Mouse (Mus musculus) embryonic facial prominence, embryonic 15.5 days (tissue): ENCODE data around the gene Irf9. TPM values are rescaled to one million over a fixed set of nuclear protein-coding genes. Genes with fewer than 3 reads are reported as not detected.
A peak's percentile ranks its signal among the peaks of the same experiment; 100 is the strongest.

Source experiments
- ATAC-seq: fragments of 200-750 bp; cut with Nextera tagmentation; 2 replicates; pipeline ENCODE4 v1.8.0; 2017; ENCODE audit warnings: low read depth, moderate TSS enrichment; ENCODE audit not compliant: insufficient number of reproducible peaks, low FRiP score, low TSS enrichment
- H3K27ac ChIP-seq: fragments of 300-500 bp; sonication (generic); replicated peaks from 2 replicates; pipeline ENCODE4 v1.5.1; 2015; ENCODE audit warnings: mild to moderate bottlenecking, inconsistent platforms
- H3K27me3 ChIP-seq: fragments of 300-500 bp; sonication (generic); 2 replicates; pipeline ENCODE4 v1.6.1; 2015; ENCODE audit warnings: inconsistent platforms
- H3K36me3 ChIP-seq: fragments of 300-500 bp; sonication (generic); 2 replicates; pipeline ENCODE4 v1.6.1; 2015; ENCODE audit warnings: mild to moderate bottlenecking, inconsistent platforms
- H3K4me1 ChIP-seq: fragments of 300-500 bp; sonication (generic); 2 replicates; pipeline ENCODE4 v1.6.1; 2015; ENCODE audit warnings: inconsistent platforms
- H3K4me2 ChIP-seq: fragments of 300-500 bp; sonication (generic); replicated peaks from 2 replicates; pipeline ENCODE4 v1.6.1; 2015; ENCODE audit warnings: mild to moderate bottlenecking, inconsistent platforms
- H3K4me3 ChIP-seq: fragments of 300-500 bp; sonication (generic); replicated peaks from 2 replicates; pipeline ENCODE4 v1.5.1; 2015; ENCODE audit warnings: mild to moderate bottlenecking, inconsistent platforms
- H3K9ac ChIP-seq: fragments of 300-500 bp; sonication (generic); 2 replicates; pipeline ENCODE4 v1.6.1; 2015; ENCODE audit warnings: inconsistent platforms
- H3K9me3 ChIP-seq: fragments of 300-500 bp; sonication (generic); replicated peaks from 2 replicates; pipeline ENCODE4 v1.6.1; 2016; ENCODE audit warnings: inconsistent platforms
- WGBS: fragments of 180-500 bp; shearing (Covaris S2); methylation state at CpG from one replicate; pipeline ENCODE4 v1.1.7; 2015; 5-methylcytosine and 5-hydroxymethylcytosine counted together
- polyA plus RNA-seq: library from polyadenylated mRNA; unstranded; fragments of >200 nt; fragmentation: Nextera tagmentation; extraction: Ambion mirVana; gene quantifications from 2 replicates; pipeline ENCODE4 v1.2.1, GENCODE M21; 2015

Gene Irf9
- polyA plus RNA-seq, 1 experiment from 2014 or later, result 17.3 TPM

DNA sequence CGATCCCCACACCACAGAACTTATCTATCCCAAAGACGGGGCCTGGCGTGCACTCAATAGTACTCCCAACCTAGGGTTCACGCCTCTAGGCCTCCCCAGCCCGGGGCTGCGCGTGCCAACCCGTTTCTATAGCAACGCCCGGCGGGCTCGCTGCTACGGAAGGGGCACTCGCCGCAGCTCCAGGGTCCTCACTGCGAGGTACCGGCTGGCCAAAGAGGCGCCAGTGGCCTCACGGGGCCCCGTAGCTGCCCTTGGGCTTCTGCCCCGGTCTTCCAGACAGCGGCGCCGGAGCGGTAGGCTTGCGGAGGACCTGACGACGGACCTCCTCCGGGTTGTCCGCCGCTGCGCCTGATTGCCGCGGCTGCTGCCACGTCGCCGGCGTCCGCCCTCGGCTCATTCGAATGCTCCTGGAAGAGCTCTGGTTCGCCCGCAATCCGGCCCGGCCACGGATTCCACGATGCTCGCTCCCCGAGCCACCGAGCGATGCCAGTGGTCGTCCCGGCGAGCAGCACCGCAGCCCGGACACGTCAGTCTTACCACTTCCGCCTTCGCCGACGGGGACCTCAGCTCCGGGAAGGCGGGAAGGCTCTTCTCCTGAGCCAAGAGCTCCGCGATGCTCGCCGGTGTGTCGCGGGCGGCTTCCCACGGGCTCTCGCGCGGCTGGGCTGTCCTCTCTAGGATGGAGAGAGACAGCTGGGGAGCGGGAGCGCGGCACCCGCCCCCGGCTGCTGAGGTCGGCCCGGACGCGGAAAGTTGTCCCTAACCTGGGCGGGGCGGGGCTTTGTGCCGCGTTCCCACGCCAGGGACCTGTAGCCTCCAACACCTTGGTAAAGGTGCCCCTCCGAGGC, 39.9 kb downstream of the Irf9 start, which contains the start of gene Tm9sf1:
TSS of gene Tm9sf1 (minus strand) at position 747 of the 848 bp plus-strand sequence.
- Histone ChIP-seq H3K4me2 (peak within 1 kb of the TSS; percentile 54), H3K9ac (peak within 1 kb of the TSS; percentile 91), H3K36me3 (peaks cover 37% of the 10 kb centered on the region), H3K4me1 (peaks cover 21% of the 10 kb centered on the region), H3K27me3 (no peaks in the 10 kb centered on the region), H3K4me3 (peak within 1 kb of the TSS; percentile 92), H3K9me3 (no peaks in the 10 kb centered on the region), H3K27ac (peak within 1 kb of the TSS; percentile 90)
- peak; percentile 88 for ATAC-seq
- under 1% methylated on average over 88 of the region's 89 CpGs for WGBS

DNA sequence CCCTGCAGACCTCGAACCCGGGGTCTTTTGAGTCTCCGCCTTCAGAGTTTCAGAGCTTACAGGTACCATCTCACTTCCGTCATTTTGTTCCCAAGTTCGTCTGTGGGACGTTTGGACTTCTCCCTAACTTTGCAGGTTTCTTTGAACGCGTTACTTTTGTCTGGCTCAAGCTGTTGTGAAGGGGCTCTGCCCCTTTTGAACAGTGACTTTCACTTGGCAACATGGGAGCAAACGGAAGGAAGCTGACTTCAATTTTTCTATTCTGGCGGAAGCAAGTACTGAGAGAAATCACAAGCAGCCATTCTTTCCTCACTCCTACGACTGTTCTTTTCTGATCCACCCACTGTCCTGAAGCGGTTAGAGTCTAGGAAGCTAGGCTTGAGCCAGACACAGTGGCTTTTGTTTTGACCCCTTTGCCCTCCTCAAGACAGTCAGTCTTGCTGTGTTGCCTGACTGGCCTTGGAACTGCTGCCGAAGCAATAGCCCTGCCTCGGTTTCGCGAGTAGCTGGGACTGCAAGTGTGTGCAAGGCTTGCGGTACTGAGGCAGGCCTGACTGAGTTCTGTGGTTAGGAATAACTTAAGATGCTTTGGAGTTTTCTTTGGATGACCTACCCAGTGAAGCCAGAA, 41.0 kb downstream of the Irf9 start:
- H3K9me3 ChIP-seq, result no peaks in the 10 kb centered on the region
- peak overlapping the region; percentile 90 for H3K27ac ChIP-seq
- peak overlapping the region; percentile 54 for H3K4me2 ChIP-seq
- ATAC-seq, result no peak
- no peaks in the 10 kb centered on the region for H3K27me3 ChIP-seq
- H3K36me3 ChIP-seq, result peaks cover 27% of the 10 kb centered on the region
- peaks cover 21% of the 10 kb centered on the region for H3K4me1 ChIP-seq
- WGBS, result 14% methylated on average over 17 of the region's 17 CpGs
- H3K4me3 ChIP-seq, result peak overlapping the region; percentile 92
- H3K9ac ChIP-seq, result peak overlapping the region; percentile 91

GRCm38 (mm10) chr14:55649884-55650283, 46.5 kb downstream of the Irf9 start, which contains the start of gene Tssk4:
Gene Tssk4, plus strand, starts transcription at chr14:55650184.
- Histone ChIP-seq H3K4me3 (no peak within 1 kb of the TSS), H3K27ac (no peak within 1 kb of the TSS), H3K9me3 (no peaks in the 10 kb centered on the region), H3K36me3 (peaks cover 7% of the 10 kb centered on the region; the same call in 1 of the 2 replicates), H3K4me2 (no peak within 1 kb of the TSS), H3K9ac (no peak within 1 kb of the TSS), H3K27me3 (no peaks in the 10 kb centered on the region), H3K4me1 (peaks cover 9% of the 10 kb centered on the region)
- WGBS, result 94% methylated on average over 2 of the region's 2 CpGs
- no peak for ATAC-seq

DNA sequence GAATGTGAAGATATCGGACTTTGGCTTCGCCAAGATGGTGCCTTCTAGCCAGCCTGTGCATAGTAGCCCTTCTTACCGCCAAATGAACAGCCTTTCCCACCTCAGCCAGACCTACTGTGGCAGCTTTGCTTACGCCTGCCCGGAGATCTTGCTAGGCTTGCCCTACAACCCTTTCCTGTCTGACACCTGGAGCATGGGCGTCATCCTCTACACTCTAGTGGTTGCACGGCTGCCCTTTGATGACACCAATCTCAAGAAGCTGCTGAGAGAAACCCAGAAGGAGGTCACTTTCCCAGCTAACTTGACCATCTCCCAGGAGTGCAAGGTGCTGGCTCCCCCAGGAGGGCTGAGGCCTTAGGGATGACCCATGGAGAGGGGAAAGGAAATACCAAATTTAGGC, 48.2 kb downstream of the Irf9 start:
- no peak overlapping the region for H3K9ac ChIP-seq
- H3K4me1 ChIP-seq, result peaks cover 4% of the 10 kb centered on the region; the same call in 1 of the 2 replicates
- H3K4me2 ChIP-seq, result no peak overlapping the region
- H3K36me3 ChIP-seq, result 0 out of 2 replicates have a peak, but pooled peaks cover 4% of the 10 kb centered on the region
- no peak overlapping the region for H3K27ac ChIP-seq
- WGBS, result 84% methylated on average over 7 of the region's 7 CpGs
- no peaks in the 10 kb centered on the region for H3K27me3 ChIP-seq
- no peak overlapping the region for H3K4me3 ChIP-seq
- H3K9me3 ChIP-seq, result no peaks in the 10 kb centered on the region
- ATAC-seq, result no peak

DNA sequence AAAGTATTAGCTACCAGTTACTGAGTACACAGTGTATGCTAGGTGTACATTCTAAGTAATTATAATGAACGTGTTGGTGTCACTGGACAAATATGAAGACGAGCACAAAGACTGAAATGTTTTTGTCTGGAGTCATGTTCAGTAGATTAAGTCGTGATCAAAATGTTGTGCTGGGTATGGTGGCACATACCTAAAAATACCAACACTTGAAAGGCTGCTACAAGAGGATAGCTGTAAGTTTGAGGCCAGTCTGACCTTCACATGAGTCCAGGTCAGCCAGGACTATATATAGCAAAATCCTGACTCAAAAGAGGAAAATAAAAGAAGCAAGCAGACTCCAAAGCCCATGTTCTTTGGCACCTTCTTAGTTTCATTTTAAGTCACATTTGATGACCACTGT, 53.6 kb downstream of the Irf9 start:
- WGBS, result 88% methylated on average over 3 of the region's 3 CpGs
- no peak for ATAC-seq
- Histone ChIP-seq H3K9ac (no peak overlapping the region), H3K27me3 (no peaks in the 10 kb centered on the region), H3K4me1 (peaks cover 13% of the 10 kb centered on the region), H3K4me3 (no peak overlapping the region), H3K27ac (no peak overlapping the region), H3K9me3 (no peaks in the 10 kb centered on the region), H3K4me2 (no peak overlapping the region), H3K36me3 (peaks cover 21% of the 10 kb centered on the region)

GRCm38 (mm10) chr14:55658011-55658410, 54.6 kb downstream of the Irf9 start:
- Histone ChIP-seq H3K9ac (no peak overlapping the region), H3K9me3 (no peaks in the 10 kb centered on the region), H3K27ac (no peak overlapping the region), H3K4me2 (no peak overlapping the region), H3K4me3 (no peak overlapping the region), H3K27me3 (no peaks in the 10 kb centered on the region), H3K4me1 (peaks cover 13% of the 10 kb centered on the region), H3K36me3 (peaks cover 27% of the 10 kb centered on the region)
- WGBS, result 90% methylated on average over 5 of the region's 5 CpGs
- no peak for ATAC-seq

Other genes with a start within 250 kb of the Irf9 start
- 81.2 and 83.4 TPM in 2 replicates for gene Dhrs4, start 124.8 kb upstream of the Irf9 start, polyA plus RNA-seq
- gene Carmil3, start 112.9 kb upstream of the Irf9 start, polyA plus RNA-seq, result 2.4 and 3.7 TPM in 2 replicates
- 1.1 and 1.6 TPM in 2 replicates for gene Cpne6, start 93.1 kb upstream of the Irf9 start, polyA plus RNA-seq
- gene Nrl, start 78.6 kb upstream of the Irf9 start, polyA plus RNA-seq, result not detected in 2 replicates
- 38.3 and 48.2 TPM in 2 replicates for gene Pck2, start 63.3 kb upstream of the Irf9 start, polyA plus RNA-seq
- gene Dcaf11, start 43.6 kb upstream of the Irf9 start, polyA plus RNA-seq, result 59.3 and 61.7 TPM in 2 replicates
- gene A730061H03Rik, start 43.2 kb upstream of the Irf9 start, polyA plus RNA-seq, result 1.6 and 3.0 TPM in 2 replicates
- 24.8 and 29.7 TPM in 2 replicates for gene Fitm1, start 28.0 kb upstream of the Irf9 start, polyA plus RNA-seq
- gene Psme1, start 25.4 kb upstream of the Irf9 start, polyA plus RNA-seq, result 129 and 134 TPM in 2 replicates
- gene Emc9, start 18.3 kb upstream of the Irf9 start, polyA plus RNA-seq, result 9.7 and 11.6 TPM in 2 replicates
- 238 and 259 TPM in 2 replicates for gene Psme2, start 12.5 kb upstream of the Irf9 start, polyA plus RNA-seq
- gene Rnf31, start 11.9 kb upstream of the Irf9 start, polyA plus RNA-seq, result 17.9 and 18.1 TPM in 2 replicates
- gene Rec8, start 14.5 kb downstream of the Irf9 start, polyA plus RNA-seq, result 2.3 and 2.9 TPM in 2 replicates
- gene Ipo4, start 32.4 kb downstream of the Irf9 start, polyA plus RNA-seq, result 122 and 129 TPM in 2 replicates
- gene Gm49378, start 34.3 kb downstream of the Irf9 start, polyA plus RNA-seq, result 0.75 and 1.4 TPM in 2 replicates
- 114 and 118 TPM in 2 replicates for gene Tm9sf1, start 40.2 kb downstream of the Irf9 start, polyA plus RNA-seq
- gene Tssk4, start 46.6 kb downstream of the Irf9 start, polyA plus RNA-seq, result 0.61 and 1.2 TPM in 2 replicates
- gene Mdp1, start 56.9 kb downstream of the Irf9 start, polyA plus RNA-seq, result 57.4 and 57.9 TPM in 2 replicates
- gene Gmpr2, start 68.4 kb downstream of the Irf9 start, polyA plus RNA-seq, result 68.1 and 68.6 TPM in 2 replicates
- 548 and 555 TPM in 2 replicates for gene Nedd8, start 68.6 kb downstream of the Irf9 start, polyA plus RNA-seq
- gene Tinf2, start 78.2 kb downstream of the Irf9 start, polyA plus RNA-seq, result 34.0 and 38.0 TPM in 2 replicates
- 27.3 and 28.0 TPM in 2 replicates for gene Tgm1, start 110.4 kb downstream of the Irf9 start, polyA plus RNA-seq
- gene Rabggta, start 118.7 kb downstream of the Irf9 start, polyA plus RNA-seq, result 30.3 and 33.8 TPM in 2 replicates
- 87.3 and 90.0 TPM in 2 replicates for gene Dhrs1, start 142.1 kb downstream of the Irf9 start, polyA plus RNA-seq
- gene Nop9, start 142.1 kb downstream of the Irf9 start, polyA plus RNA-seq, result 37.3 and 39.0 TPM in 2 replicates
- gene Cideb, start 154.9 kb downstream of the Irf9 start, polyA plus RNA-seq, result 0.47 and 0.60 TPM in 2 replicates
- 0.95 and 1.4 TPM in 2 replicates for gene Ltb4r2, start 157.9 kb downstream of the Irf9 start, polyA plus RNA-seq
- gene Ltb4r1, start 162.4 kb downstream of the Irf9 start, polyA plus RNA-seq, result 1.8 and 2.1 TPM in 2 replicates
- gene Adcy4, start 180.5 kb downstream of the Irf9 start, polyA plus RNA-seq, result 17.4 and 22.2 TPM in 2 replicates
- 34.5 and 41.3 TPM in 2 replicates for gene Ripk3, start 185.3 kb downstream of the Irf9 start, polyA plus RNA-seq
- gene Nfatc4, start 219.6 kb downstream of the Irf9 start, polyA plus RNA-seq, result 106 and 115 TPM in 2 replicates